Mouse (Mus musculus): ENCODE measurements around the gene Morn3.

The Morn3 gene

GRCm38 (mm10) chr5:123020426-123020825 lies 26.4 kb downstream of the Morn3 start:
- no peak for DNase-seq

- DNase-seq, result no peak
These were observed 27.3 kb downstream of the Morn3 start for GRCm38 (mm10) chr5:123019336-123020016.

GRCm38 (mm10) chr5:123017504-123017903 lies 29.3 kb downstream of the Morn3 start:
- DNase-seq, result peak; percentile 43

GRCm38 (mm10) chr5:123015915-123016314 lies 30.9 kb downstream of the Morn3 start:
- no peak for DNase-seq

- DNase-seq, result peak; percentile 100
These were observed 31.8 kb downstream of the Morn3 start, which contains the start of gene Orai1 for GRCm38 (mm10) chr5:123014753-123015701. Gene Orai1 (plus strand): TSS chr5:123015074.

- peak; percentile 65 for DNase-seq
These were observed 33.1 kb downstream of the Morn3 start for GRCm38 (mm10) chr5:123013599-123014315.

GRCm38 (mm10) chr5:123011705-123012104 lies 35.1 kb downstream of the Morn3 start:
- DNase-seq, result no peak

- no peak for DNase-seq
These were observed 36.0 kb downstream of the Morn3 start for GRCm38 (mm10) chr5:123010806-123011205.

GRCm38 (mm10) chr5:123009873-123010272 lies 36.9 kb downstream of the Morn3 start:
- DNase-seq, result no peak

GRCm38 (mm10) chr5:123008877-123009493 lies 37.8 kb downstream of the Morn3 start:
- DNase-seq, result no peak

- no peak for DNase-seq
These were observed 40.9 kb downstream of the Morn3 start for GRCm38 (mm10) chr5:123005716-123006592.

- no peak for DNase-seq
These were observed 45.9 kb downstream of the Morn3 start for GRCm38 (mm10) chr5:123000901-123001300.

- DNase-seq, result no peak
These were observed 49.3 kb downstream of the Morn3 start for GRCm38 (mm10) chr5:122997205-122998204.

- no peak for DNase-seq
These were observed 51.9 kb downstream of the Morn3 start for GRCm38 (mm10) chr5:122994910-122995309.

GRCm38 (mm10) chr5:122994303-122994846 lies 52.4 kb downstream of the Morn3 start:
- DNase-seq, result peak; percentile 90

GRCm38 (mm10) chr5:122993811-122994210 lies 53.0 kb downstream of the Morn3 start:
- DNase-seq, result no peak

GRCm38 (mm10) chr5:122991350-122992004 lies 55.3 kb downstream of the Morn3 start:
- no peak for DNase-seq

- no peak for DNase-seq
These were observed 56.2 kb downstream of the Morn3 start for GRCm38 (mm10) chr5:122990411-122991160.

Measured in kidney, adult 18-20 months (tissue).